Mouse (Mus musculus): Measurements from ENCODE around the gene Rbms1. TPM values are rescaled to one million over a fixed set of nuclear protein-coding genes. Genes with fewer than 3 reads are reported as not detected.
"Not testable (repeated sequence)": the region's sequence is repeated elsewhere in the genome, so short reads cannot be mapped to it uniquely, and the experiment has no call there.

The Rbms1 gene
- polyA plus RNA-seq, 1 experiment, result 3.5 TPM

DNA sequence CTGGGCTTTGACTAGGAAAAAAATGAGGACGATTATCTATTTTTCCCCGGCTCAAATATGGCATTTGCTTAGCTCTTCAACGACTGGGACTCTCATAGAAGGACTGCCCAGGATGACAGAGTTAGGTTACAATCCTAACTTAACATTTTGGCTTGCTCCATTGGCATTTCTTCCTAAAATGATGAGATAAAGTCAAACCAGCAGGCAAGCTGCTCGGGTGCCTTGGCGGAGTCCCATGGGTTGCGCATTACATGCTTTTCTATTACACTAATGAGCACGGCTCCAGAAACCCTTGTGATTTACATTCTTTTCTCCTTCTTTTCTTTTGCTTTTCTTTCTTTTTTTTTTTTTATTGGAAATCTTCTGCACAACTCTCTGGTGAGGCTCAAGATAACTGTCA lies 128.7 kb downstream of the Rbms1 start:
- Histone ChIP-seq H3K4me1 (ENCODE audit: control insufficient read depth) (peaks cover 17% of the 10 kb centered on the region), H3K36me3 (ENCODE audit: control insufficient read depth) (peaks cover 8% of the 10 kb centered on the region), H3K4me3 (replicated peaks) (no peak overlapping the region), H3K27me3 (ENCODE audit: control insufficient read depth) (no peaks in the 10 kb centered on the region), H3K9me3 (ENCODE audit: control insufficient read depth, low read length) (no peaks in the 10 kb centered on the region)
- TF ChIP-seq TAL1 (IDR thresholded peaks at IDR 0.05; ENCODE audit: low read length), result no peak
- no peak for TF ChIP-seq GATA1 (IDR thresholded peaks at IDR 0.05; ENCODE audit: low read length)

DNA sequence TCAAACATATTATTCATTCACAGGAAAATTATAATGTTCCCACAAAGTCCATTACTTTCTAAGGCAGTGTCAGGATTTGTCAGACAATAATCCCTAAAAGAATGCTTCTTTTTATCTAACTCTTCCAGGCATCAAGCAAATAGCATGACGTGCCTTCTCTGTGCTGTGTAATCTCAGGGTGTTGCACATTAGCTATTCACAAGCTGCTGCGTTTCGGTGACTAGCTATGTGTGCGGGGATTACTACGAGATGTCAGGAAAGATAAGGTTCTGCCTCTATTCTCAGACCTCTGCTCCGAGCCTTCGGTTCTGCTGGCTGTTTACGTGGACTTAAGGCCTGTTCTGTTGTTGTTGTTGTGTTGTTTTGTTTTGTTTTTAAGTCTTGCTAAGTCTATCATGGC lies 130.7 kb downstream of the Rbms1 start:
- Histone ChIP-seq H3K4me1 (ENCODE audit: control insufficient read depth) (peaks cover 7% of the 10 kb centered on the region), H3K4me3 (replicated peaks) (no peak overlapping the region), H3K36me3 (ENCODE audit: control insufficient read depth) (peaks cover 3% of the 10 kb centered on the region), H3K9me3 (ENCODE audit: control insufficient read depth, low read length) (no peaks in the 10 kb centered on the region), H3K27me3 (ENCODE audit: control insufficient read depth) (no peaks in the 10 kb centered on the region)
- TF ChIP-seq TAL1 (IDR thresholded peaks at IDR 0.05; ENCODE audit: low read length) (no peak), GATA1 (IDR thresholded peaks at IDR 0.05; ENCODE audit: low read length) (no peak; the same call in 1 of the 2 replicates)

DNA sequence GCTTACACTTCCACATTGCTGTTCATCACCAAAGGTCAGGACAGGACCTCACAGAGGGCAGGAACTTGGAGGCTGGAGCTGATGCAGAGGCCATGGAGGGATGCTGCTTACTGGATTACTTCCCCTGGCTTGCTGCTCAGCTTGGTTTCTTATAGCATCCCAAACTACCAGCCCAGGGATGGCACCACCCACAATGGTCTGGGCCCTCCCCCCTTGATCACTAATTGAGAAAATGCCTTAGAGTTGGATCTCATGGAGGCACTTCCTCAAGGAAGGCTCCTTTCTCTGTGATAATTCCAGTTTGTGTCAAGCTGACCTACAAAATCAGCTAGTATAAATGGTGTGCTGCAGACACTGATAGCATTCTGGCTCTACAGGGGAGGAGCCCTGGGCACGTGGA lies 132.5 kb downstream of the Rbms1 start:
- not testable (repeated sequence) for H3K36me3 ChIP-seq (ENCODE audit: control insufficient read depth); H3K27me3 ChIP-seq (ENCODE audit: control insufficient read depth); H3K4me1 ChIP-seq (ENCODE audit: control insufficient read depth); H3K4me3 ChIP-seq (replicated peaks); H3K9me3 ChIP-seq (ENCODE audit: control insufficient read depth, low read length)

DNA sequence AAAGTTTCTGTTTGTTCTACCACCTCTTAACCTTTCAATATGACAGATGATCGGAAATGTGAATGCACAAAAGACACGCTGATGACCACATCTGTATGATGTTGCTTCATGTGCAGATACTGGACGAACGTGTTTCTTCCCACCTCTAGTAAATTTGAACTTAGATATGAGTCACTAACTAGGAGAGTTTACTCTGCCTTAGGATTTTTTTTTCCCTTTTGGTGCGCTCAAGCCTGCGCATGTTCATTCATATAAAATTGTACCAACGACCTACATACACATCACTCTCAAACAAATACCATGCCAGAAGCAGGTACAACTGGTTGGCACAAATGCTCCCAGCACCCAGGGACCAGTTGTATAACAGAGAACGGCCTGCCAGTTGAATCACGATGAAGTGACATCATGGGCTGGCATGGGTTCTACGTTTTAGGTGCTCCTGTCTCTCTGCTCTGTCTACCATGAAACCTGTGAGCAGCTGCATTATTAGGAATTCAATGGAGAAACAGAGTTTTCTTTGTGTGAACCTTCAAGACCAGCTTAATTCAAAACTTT lies 134.0 kb downstream of the Rbms1 start:
- Histone ChIP-seq H3K27me3 (ENCODE audit: control insufficient read depth) (no peaks in the 10 kb centered on the region), H3K4me3 (replicated peaks) (no peak overlapping the region), H3K9me3 (ENCODE audit: control insufficient read depth, low read length) (no peaks in the 10 kb centered on the region), H3K36me3 (ENCODE audit: control insufficient read depth) (no peaks in the 10 kb centered on the region), H3K4me1 (ENCODE audit: control insufficient read depth) (no peaks in the 10 kb centered on the region)
- no peak for TF ChIP-seq TAL1 (IDR thresholded peaks at IDR 0.05; ENCODE audit: low read length)
- TF ChIP-seq GATA1 (IDR thresholded peaks at IDR 0.05; ENCODE audit: low read length), result no peak

DNA sequence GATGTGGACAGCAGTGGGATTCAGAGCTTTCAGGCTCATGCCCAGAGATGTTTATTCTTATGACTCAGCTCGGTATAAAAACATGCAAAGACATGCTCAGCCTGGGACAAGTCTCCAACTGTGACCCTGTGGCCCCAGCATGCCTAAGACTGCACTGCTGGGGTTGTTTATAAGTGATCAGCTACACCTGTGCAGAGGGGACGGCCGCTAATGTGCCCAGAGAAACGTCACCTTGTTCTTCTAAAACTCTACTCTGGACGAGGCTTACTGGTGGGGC lies 135.9 kb downstream of the Rbms1 start:
- Histone ChIP-seq H3K27me3 (ENCODE audit: control insufficient read depth) (no peaks in the 10 kb centered on the region), H3K4me3 (replicated peaks) (no peak overlapping the region), H3K9me3 (ENCODE audit: control insufficient read depth, low read length) (no peaks in the 10 kb centered on the region), H3K4me1 (ENCODE audit: control insufficient read depth) (no peaks in the 10 kb centered on the region), H3K36me3 (ENCODE audit: control insufficient read depth) (no peaks in the 10 kb centered on the region)
- no peak for TF ChIP-seq TAL1 (IDR thresholded peaks at IDR 0.05; ENCODE audit: low read length)
- TF ChIP-seq GATA1 (IDR thresholded peaks at IDR 0.05; ENCODE audit: low read length), result no peak

DNA sequence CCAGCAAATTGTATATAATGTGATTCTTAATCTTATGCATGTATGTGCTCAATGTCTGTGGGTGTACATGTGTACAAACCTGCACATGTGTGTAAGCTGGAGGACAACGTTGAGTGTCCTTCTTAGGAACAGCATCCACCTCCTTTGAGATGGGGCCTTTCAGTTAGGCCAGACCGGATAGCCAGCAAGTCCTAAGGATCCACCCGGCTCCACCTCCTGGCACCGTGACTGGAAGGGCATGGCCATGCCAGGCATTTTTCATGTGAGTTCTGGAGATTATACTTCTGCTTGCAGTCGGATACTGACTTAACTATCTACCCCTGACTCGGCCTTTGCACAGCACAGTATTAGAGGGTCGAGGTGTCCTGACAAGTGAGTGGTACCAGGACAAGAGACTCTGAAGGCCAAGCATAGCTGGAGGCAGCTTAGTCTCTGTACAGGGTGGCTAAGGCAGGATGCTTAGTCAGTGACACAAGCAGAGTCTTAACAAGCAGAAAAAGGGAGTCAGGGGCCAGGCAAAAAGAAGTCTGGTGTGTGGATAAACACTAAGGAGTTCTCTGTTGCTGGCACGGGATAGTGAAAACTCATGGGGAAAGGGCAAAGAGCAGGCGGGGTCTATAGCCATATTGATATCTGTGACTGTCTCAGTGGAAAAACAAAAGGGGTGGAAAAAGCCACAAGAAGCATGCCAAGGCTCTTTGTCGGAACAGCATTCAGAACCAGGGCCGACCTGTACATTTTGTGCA lies 136.4 kb downstream of the Rbms1 start:
- H3K4me3 ChIP-seq (replicated peaks), result no peak overlapping the region
- TF ChIP-seq GATA1 (IDR thresholded peaks at IDR 0.05; ENCODE audit: low read length) (no peak), TAL1 (IDR thresholded peaks at IDR 0.05; ENCODE audit: low read length) (no peak)
- no peaks in the 10 kb centered on the region for H3K9me3 ChIP-seq (ENCODE audit: control insufficient read depth, low read length)
- no peaks in the 10 kb centered on the region for H3K27me3 ChIP-seq (ENCODE audit: control insufficient read depth)
- no peaks in the 10 kb centered on the region for H3K36me3 ChIP-seq (ENCODE audit: control insufficient read depth)
- no peaks in the 10 kb centered on the region for H3K4me1 ChIP-seq (ENCODE audit: control insufficient read depth)

DNA sequence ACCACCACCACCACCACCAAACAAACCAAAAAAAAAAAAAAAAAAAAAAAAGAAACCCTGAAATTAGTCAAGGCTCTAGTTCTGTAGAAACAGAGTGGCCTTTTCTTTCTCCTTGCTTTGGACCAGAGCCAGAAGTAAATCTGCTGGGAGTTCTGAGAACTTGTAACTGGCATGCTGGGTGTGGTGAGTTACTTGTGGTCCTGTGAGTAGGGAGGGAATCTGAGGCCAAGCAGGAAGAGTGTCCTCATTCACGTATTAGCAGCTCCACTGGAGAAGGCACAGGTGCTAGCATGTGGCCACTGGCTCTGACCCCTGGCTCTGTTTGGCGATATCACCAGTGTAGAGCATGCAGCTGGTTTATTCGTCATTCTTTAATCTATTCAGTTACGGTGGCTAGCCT lies 137.3 kb downstream of the Rbms1 start:
- Histone ChIP-seq H3K27me3 (ENCODE audit: control insufficient read depth) (no peaks in the 10 kb centered on the region), H3K4me3 (replicated peaks) (no peak overlapping the region), H3K36me3 (ENCODE audit: control insufficient read depth) (no peaks in the 10 kb centered on the region), H3K9me3 (ENCODE audit: control insufficient read depth, low read length) (no peaks in the 10 kb centered on the region), H3K4me1 (ENCODE audit: control insufficient read depth) (no peaks in the 10 kb centered on the region)
- TF ChIP-seq GATA1 (IDR thresholded peaks at IDR 0.05; ENCODE audit: low read length), result no peak
- no peak for TF ChIP-seq TAL1 (IDR thresholded peaks at IDR 0.05; ENCODE audit: low read length)

DNA sequence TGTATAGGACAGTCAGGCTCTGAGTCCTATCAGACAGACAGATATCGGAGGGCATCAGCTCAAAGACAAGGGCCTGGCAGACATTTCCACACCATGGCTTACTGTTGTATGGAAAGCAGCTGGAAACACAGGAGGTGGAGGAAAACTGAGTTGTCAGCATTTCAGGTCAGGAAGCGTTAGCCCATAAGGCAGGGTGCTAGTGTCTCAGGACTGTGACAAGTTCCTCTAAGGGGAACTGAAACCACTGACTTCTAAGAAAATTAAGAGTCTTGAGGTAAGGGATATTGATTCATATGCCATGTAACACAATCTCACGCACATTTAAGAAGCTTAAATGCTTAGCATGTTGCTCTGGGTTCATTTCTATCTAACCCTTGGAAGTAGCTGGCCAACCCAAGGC lies 141.4 kb downstream of the Rbms1 start:
- H3K27me3 ChIP-seq (ENCODE audit: control insufficient read depth), result no peaks in the 10 kb centered on the region
- TF ChIP-seq TAL1 (IDR thresholded peaks at IDR 0.05; ENCODE audit: low read length) (no peak), GATA1 (IDR thresholded peaks at IDR 0.05; ENCODE audit: low read length) (no peak)
- H3K36me3 ChIP-seq (ENCODE audit: control insufficient read depth), result no peaks in the 10 kb centered on the region
- no peak overlapping the region for H3K4me3 ChIP-seq (replicated peaks)
- H3K9me3 ChIP-seq (ENCODE audit: control insufficient read depth, low read length), result no peaks in the 10 kb centered on the region
- H3K4me1 ChIP-seq (ENCODE audit: control insufficient read depth), result no peaks in the 10 kb centered on the region

DNA sequence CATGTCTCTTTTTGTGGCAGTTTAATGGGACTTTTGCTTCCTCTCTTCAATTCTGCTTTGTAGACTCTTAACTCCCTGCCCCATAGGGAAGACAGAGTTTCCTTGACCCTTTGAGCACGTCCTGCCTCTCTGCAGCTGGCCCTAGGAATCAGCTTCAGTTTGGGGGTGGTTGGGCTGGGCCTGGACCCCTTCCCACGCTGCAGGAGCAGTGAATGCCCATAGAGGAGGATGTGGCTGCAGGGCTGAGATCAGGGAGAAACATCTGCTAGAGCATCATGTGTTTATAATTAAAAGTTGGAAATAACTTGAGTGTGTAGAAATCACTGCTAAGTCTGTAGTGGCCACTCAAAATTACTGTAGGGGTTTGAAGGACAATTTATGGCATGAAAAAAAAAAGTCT lies 144.4 kb downstream of the Rbms1 start:
- no peak for TF ChIP-seq GATA1 (IDR thresholded peaks at IDR 0.05; ENCODE audit: low read length)
- TF ChIP-seq TAL1 (IDR thresholded peaks at IDR 0.05; ENCODE audit: low read length), result no peak
- H3K36me3 ChIP-seq (ENCODE audit: control insufficient read depth), result no peaks in the 10 kb centered on the region
- no peaks in the 10 kb centered on the region for H3K9me3 ChIP-seq (ENCODE audit: control insufficient read depth, low read length)
- H3K27me3 ChIP-seq (ENCODE audit: control insufficient read depth), result no peaks in the 10 kb centered on the region
- peaks cover 2% of the 10 kb centered on the region; the same call in 1 of the 2 replicates for H3K4me1 ChIP-seq (ENCODE audit: control insufficient read depth)
- no peak overlapping the region for H3K4me3 ChIP-seq (replicated peaks)

DNA sequence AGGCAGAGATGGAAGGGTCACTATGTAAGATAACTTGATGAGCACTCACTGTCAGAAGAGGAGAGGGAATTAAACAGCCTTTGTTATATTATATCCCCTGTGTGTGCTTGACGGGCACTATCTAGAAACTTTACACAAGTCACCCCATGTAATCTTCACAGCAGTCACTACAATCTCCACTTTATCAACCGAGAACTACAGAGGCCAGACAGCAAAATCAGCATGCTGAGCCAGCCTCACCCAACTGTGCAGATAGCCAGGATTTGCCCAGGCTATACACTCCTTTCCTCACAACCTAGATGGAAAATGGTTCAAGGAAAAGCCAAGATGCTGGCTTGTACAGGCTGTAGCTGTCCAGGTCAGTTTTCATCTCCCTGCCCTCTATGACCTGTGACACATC lies 146.7 kb downstream of the Rbms1 start:
- Histone ChIP-seq H3K27me3 (ENCODE audit: control insufficient read depth) (no peaks in the 10 kb centered on the region), H3K36me3 (ENCODE audit: control insufficient read depth) (no peaks in the 10 kb centered on the region), H3K4me3 (replicated peaks) (no peak overlapping the region), H3K4me1 (ENCODE audit: control insufficient read depth) (peaks cover 2% of the 10 kb centered on the region; the same call in 1 of the 2 replicates), H3K9me3 (ENCODE audit: control insufficient read depth, low read length) (no peaks in the 10 kb centered on the region)
- no peak for TF ChIP-seq GATA1 (IDR thresholded peaks at IDR 0.05; ENCODE audit: low read length)

All from erythroblast, embryonic 14.5 days (primary cell).